Mouse (Mus musculus) forebrain, postnatal 0 days (tissue): ENCODE data around the gene Rabggtb. TPM values are rescaled to one million over a fixed set of nuclear protein-coding genes. Genes with fewer than 3 reads are reported as not detected.
A peak's percentile ranks its signal among the peaks of the same experiment; 100 is the strongest.

Source experiments
- ATAC-seq: fragments of 200-750 bp; cut with Nextera tagmentation; 2 replicates; pipeline ENCODE4 v1.8.0; 2017; ENCODE audit warnings: mild to moderate bottlenecking, moderate library complexity
- DNase-seq: peaks from one replicate; pipeline ENCODE4 v3.0.0-alpha.2; 2015
- H3K27ac ChIP-seq: fragments of 300-500 bp; sonication (generic); 2 replicates; pipeline ENCODE4 v1.5.1; 2014; ENCODE audit warnings: low read depth, mild to moderate bottlenecking, antibody characterized with exemption, low read length, moderate library complexity, mixed read lengths
- H3K27me3 ChIP-seq: fragments of 300-500 bp; sonication (generic); 2 replicates; pipeline ENCODE4 v1.6.1; 2014; ENCODE audit warnings: mild to moderate bottlenecking, low read length, mixed read lengths; ENCODE audit not compliant: insufficient read depth
- H3K36me3 ChIP-seq: fragments of 300-500 bp; sonication (generic); 2 replicates; pipeline ENCODE4 v1.6.1; 2014; ENCODE audit warnings: mild to moderate bottlenecking, moderate library complexity; ENCODE audit not compliant: insufficient read depth
- H3K4me1 ChIP-seq: fragments of 300-500 bp; sonication (generic); 2 replicates; pipeline ENCODE4 v1.6.1; 2014; ENCODE audit warnings: antibody characterized with exemption; ENCODE audit not compliant: insufficient read depth
- H3K4me2 ChIP-seq: fragments of 300-500 bp; sonication (generic); 2 replicates; pipeline ENCODE4 v1.6.1; 2014; ENCODE audit warnings: low read depth, mild to moderate bottlenecking, moderate library complexity
- H3K4me3 ChIP-seq: fragments of 300-500 bp; sonication (generic); 2 replicates; pipeline ENCODE4 v1.5.1; 2014; ENCODE audit warnings: low read depth, low read length, mixed read lengths
- H3K9ac ChIP-seq: fragments of 300-500 bp; sonication (generic); 2 replicates; pipeline ENCODE4 v1.6.1; 2014; ENCODE audit warnings: mild to moderate bottlenecking
- H3K9me3 ChIP-seq: fragments of 300-500 bp; sonication (generic); 2 replicates; pipeline ENCODE4 v1.6.1; 2016; ENCODE audit warnings: low read length
- CTCF ChIP-seq: sonication (generic); IDR thresholded peaks from 2 replicates; pipeline ENCODE4 v1.5.1; 2016; ENCODE audit warnings: antibody characterized with exemption, control low read depth, low read depth
- WGBS: fragments of 180-500 bp; shearing (Covaris S2); extraction: QIAGEN DNeasy Blood & Tissue Kit; methylation state at CpG from one replicate; pipeline ENCODE4 v1.1.7; 2014; 5-methylcytosine and 5-hydroxymethylcytosine counted together
- polyA plus RNA-seq: library from polyadenylated mRNA; unstranded; fragments of >200 nt; fragmentation: Nextera tagmentation; extraction: Ambion mirVana; gene quantifications from 2 replicates; pipeline ENCODE4 v1.2.1, GENCODE M21; 2015
- total RNA-seq: library from RNA; depleted of rRNA; stranded (reverse); fragments of >200 nt; gene quantifications from 2 replicates; pipeline ENCODE4 v1.2.3, GENCODE M21; 2014

Rabggtb gene
- total and polyA plus RNA-seq, 2 experiments from 2014 or later, result 56.9 to 71.2 TPM

DNA sequence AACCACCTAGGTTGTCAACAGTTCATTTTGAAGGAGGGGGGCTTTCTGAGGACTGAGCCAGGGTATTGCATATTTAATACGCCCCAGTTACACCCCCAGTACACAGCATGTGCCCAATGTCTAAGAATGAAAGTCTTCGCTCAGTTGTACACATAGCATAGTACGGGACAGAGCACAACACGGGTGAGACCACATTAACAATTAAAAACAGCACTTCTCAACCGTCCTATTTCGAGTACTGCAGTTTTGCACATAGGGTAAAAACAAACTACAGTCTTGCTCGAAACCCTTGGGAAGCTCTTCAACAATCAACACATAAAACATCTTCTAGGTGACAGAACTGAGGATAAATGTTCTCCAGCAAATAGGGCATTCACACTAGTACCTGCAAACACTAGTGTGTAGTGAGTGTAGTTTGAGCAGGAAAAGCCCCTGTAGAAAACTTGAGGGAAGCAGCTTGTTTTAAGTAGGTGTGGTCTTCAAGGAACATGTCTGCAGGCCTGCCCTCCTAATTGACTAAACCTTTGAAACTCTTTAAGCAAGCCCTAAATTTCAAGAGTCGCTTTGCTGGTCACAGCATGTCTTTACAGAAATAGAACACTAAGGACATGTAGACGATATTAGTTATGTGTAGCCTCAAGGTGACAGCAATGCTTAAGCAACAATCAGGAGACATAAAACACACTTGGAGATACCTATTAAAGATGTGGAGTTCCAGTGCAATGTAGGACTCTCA is 6.5 kb downstream of the Rabggtb start, which contains the start of gene Msh4:
Gene Msh4 (minus strand): TSS at position 3 of the 736 bp plus-strand sequence.
- H3K36me3 ChIP-seq, result peaks cover 72% of the 10 kb centered on the region

DNA sequence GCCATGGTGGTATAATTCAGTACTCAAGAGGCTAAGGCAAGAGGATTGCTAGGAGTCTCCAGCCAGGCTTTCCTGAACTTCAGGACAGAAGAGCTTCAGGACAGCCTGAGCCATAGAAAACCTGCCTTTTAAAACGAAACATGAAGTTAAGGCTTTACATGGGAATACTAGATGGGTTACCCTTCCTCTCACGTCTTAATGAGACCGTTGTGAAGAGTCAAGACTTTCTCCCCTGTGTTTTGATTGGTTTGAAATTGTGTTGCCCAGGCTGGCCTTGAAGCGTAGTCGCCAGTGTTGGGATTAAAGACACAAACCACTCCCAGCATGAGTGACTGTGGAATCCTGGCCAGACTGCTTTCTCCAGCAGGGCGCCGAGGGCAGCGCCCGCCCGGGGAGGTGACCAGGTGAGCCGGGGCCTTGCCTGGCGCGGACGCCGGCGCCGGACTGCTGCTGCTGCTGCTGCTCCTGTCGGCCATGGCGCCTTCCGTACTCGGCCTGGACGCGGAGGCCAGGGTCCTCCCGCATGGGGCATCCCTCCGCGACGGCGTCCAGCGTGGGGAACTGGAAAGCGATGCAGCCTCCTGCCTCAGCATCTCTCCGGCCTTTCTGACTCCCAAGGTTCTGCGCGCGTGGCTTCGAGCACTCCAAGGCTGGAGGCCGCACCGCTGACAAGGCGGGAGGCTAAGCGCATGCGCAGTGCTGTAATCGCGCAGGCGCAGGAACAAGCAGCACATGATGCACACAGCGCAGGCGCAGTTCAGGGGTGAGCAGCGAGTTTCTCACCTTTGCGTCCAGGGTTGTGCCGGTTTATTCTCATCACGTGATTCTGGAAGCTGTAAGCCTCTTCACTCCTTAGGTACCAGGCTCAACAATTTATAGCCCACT is 7.3 kb downstream of the Rabggtb start:
- H3K4me1 ChIP-seq, result 0 out of 2 replicates have a peak, but pooled peaks cover 3% of the 10 kb centered on the region
- no peaks in the 10 kb centered on the region for H3K27me3 ChIP-seq
- H3K9ac ChIP-seq, result no peak overlapping the region
- H3K4me3 ChIP-seq, result no peak overlapping the region
- H3K4me2 ChIP-seq, result no peak overlapping the region
- H3K9me3 ChIP-seq, result no peaks in the 10 kb centered on the region
- peaks cover 67% of the 10 kb centered on the region for H3K36me3 ChIP-seq
- no peak for DNase-seq
- 88% methylated on average over 49 of the region's 49 CpGs for WGBS
- H3K27ac ChIP-seq, result no peak overlapping the region
- TF ChIP-seq CTCF, result no peak
- ATAC-seq, result peak; percentile 23; the same call in 1 of the 2 replicates

More for the DNA sequence above, 6.5 kb downstream of the Rabggtb start, which contains the start of gene Msh4:
- Histone ChIP-seq H3K4me3 (no peak within 1 kb of the TSS), H3K27ac (no peak within 1 kb of the TSS), H3K4me2 (no peak within 1 kb of the TSS), H3K27me3 (no peaks in the 10 kb centered on the region), H3K9ac (no peak within 1 kb of the TSS), H3K4me1 (peaks cover 9% of the 10 kb centered on the region), H3K9me3 (no peaks in the 10 kb centered on the region)
- no peak for TF ChIP-seq CTCF
- 82% methylated on average over 9 of the region's 9 CpGs for WGBS
- ATAC-seq, result no peak
- DNase-seq, result no peak

DNA sequence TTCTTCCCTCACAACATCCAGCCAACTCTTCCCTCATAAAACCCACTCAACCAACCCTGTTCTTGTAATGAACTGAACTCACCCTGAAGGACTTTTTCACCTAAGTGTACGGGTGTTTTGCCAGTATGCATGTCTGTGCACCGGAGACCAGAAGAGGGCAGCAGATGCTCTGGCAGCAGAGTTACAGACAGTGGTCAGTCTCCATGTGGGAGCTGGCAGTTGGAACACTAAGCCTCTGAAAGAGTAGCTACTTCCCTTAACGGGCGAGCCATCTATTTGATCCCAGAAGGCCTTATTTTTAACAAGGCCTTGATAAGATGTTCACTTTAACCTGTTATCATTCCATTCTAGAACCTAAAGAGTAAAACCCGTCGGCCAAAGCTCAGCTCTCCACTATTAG is 8.2 kb downstream of the Rabggtb start:
- Histone ChIP-seq H3K9me3 (no peaks in the 10 kb centered on the region), H3K4me2 (no peak overlapping the region), H3K4me3 (no peak overlapping the region), H3K27me3 (no peaks in the 10 kb centered on the region), H3K9ac (no peak overlapping the region), H3K36me3 (peaks cover 58% of the 10 kb centered on the region), H3K4me1 (0 out of 2 replicates have a peak, but pooled peaks cover 3% of the 10 kb centered on the region), H3K27ac (no peak overlapping the region)
- peak; percentile 30 for DNase-seq
- TF ChIP-seq CTCF, result peak; percentile 64
- WGBS, result 57% methylated on average over 6 of the region's 6 CpGs
- peak; percentile 54 for ATAC-seq

DNA sequence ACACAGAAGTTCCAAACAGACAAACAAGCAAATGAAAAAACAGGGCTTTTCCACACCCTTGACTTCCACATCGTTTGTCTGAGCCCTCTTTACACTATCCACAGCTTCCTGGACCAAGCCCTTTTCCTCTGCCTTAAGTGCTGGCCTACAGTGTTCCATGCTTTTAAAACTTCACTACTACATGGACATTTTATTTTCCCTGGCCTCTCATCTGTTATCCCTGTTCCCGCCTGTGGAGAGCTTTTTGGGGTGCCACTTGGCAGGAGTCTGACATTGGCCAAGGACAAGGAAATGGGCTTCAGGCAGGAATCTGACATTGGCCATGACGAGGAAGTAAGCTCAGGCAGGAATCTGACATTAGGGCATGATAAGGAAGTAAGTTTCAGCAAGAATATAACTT is 10.2 kb downstream of the Rabggtb start:
- peaks cover 39% of the 10 kb centered on the region for H3K36me3 ChIP-seq
- WGBS, result 55% methylated on average over 3 of the region's 3 CpGs

DNA sequence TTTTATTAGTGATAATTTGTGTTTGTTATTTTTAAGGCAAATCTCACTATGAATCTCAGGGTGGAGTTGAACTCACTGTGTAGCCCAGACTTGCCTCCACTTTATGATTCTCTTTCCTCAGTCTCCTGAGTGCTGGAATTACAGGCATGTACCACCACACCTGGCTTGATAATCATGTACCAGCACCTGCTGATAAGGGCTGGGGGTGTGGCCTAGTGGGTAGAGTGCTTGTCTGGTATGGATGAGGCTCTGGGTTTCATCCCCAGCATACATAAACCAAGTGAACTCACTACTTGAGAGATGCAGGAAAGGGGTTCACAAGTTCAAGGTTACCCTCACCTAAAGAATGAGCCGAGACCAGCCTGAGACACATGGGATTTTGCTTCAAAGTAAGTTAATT is 10.9 kb downstream of the Rabggtb start:
- WGBS, result 89% methylated on average over 1 of the region's 1 CpGs
- Histone ChIP-seq H3K27ac (no peak overlapping the region), H3K9me3 (no peaks in the 10 kb centered on the region), H3K27me3 (no peaks in the 10 kb centered on the region), H3K4me1 (no peaks in the 10 kb centered on the region), H3K36me3 (peaks cover 36% of the 10 kb centered on the region), H3K4me2 (no peak overlapping the region), H3K4me3 (no peak overlapping the region), H3K9ac (no peak overlapping the region)
- no peak for ATAC-seq
- TF ChIP-seq CTCF, result no peak
- no peak for DNase-seq

More for the DNA sequence above, 10.2 kb downstream of the Rabggtb start:
- H3K4me3 ChIP-seq, result no peak overlapping the region
- no peak for ATAC-seq
- no peak overlapping the region for H3K9ac ChIP-seq
- no peaks in the 10 kb centered on the region for H3K9me3 ChIP-seq
- H3K27me3 ChIP-seq, result no peaks in the 10 kb centered on the region
- DNase-seq, result no peak
- H3K4me1 ChIP-seq, result no peaks in the 10 kb centered on the region
- H3K27ac ChIP-seq, result no peak overlapping the region
- TF ChIP-seq CTCF, result no peak
- H3K4me2 ChIP-seq, result no peak overlapping the region

DNA sequence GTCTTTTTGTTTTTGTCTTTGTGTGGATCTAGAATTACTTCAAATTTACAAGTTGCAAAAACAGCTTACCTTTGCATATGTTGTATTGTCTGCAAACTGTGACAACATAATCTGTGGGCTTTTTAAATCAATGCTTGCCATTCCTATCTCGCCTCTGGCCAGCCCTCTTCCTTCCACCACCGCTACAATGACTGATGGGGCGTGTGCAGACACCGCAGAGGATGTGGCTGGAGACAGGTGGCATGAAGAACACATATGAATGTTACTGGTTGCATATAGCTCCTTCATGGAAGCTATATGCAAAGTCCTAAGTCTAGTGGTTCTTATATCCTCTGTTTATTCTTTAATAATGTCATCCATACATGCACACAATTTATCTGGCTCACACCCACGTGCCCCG is 15.6 kb downstream of the Rabggtb start:
- no peaks in the 10 kb centered on the region for H3K27me3 ChIP-seq
- H3K4me2 ChIP-seq, result no peak overlapping the region
- H3K9ac ChIP-seq, result no peak overlapping the region
- no peak overlapping the region for H3K4me3 ChIP-seq
- H3K27ac ChIP-seq, result no peak overlapping the region
- WGBS, result 81% methylated on average over 6 of the region's 6 CpGs
- H3K36me3 ChIP-seq, result no peaks in the 10 kb centered on the region
- no peak for DNase-seq
- no peaks in the 10 kb centered on the region for H3K9me3 ChIP-seq
- no peak for ATAC-seq
- no peak for TF ChIP-seq CTCF
- no peaks in the 10 kb centered on the region for H3K4me1 ChIP-seq

DNA sequence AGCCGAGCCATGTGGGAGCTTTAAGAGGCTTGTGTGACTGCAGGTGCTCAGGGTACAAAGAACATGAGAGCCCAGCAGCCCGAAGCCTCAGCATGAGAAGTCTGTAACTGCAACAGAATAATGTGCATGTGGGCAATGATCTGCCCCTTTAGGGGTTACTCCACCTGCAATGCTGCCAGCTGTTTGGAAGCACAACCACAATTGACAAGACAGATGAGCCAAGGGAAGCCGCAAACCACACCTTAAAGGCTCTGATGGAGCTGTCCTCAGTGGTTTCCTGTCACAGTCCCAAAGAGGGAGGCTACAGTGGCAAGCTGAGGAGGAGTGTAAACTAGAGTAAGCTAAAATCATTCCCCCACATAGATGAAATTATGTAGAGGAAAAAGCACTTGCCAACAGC is 17.4 kb downstream of the Rabggtb start:
- ATAC-seq (no peak), DNase-seq (no peak)
- Histone ChIP-seq H3K27ac (no peak overlapping the region), H3K36me3 (no peaks in the 10 kb centered on the region), H3K4me3 (no peak overlapping the region), H3K27me3 (no peaks in the 10 kb centered on the region), H3K4me1 (no peaks in the 10 kb centered on the region), H3K9ac (no peak overlapping the region), H3K9me3 (no peaks in the 10 kb centered on the region), H3K4me2 (no peak overlapping the region)
- WGBS, result 87% methylated on average over 3 of the region's 3 CpGs
- no peak for TF ChIP-seq CTCF
